Mouse (Mus musculus): ENCODE measurements at regions not wholly inside any gene's neighbourhood (a gene's known extent, or its start where the extent isn't known, plus 50 kb on each side); places are given as distances from the start of the nearest gene placed in this dataset.
A peak's percentile ranks its signal among the peaks of the same experiment; 100 is the strongest.

GRCm38 (mm10) chr12:110332616-110333154 lies 53.8 kb downstream of the Dio3 start:
- no peak for DNase-seq (ENCODE audit: low spot score in 2 of 2)

- no peak for DNase-seq (ENCODE audit: low spot score in 2 of 2)
Observed at GRCm38 (mm10) chr12:110334609-110335008, 55.7 kb downstream of the Dio3 start.

DNA sequence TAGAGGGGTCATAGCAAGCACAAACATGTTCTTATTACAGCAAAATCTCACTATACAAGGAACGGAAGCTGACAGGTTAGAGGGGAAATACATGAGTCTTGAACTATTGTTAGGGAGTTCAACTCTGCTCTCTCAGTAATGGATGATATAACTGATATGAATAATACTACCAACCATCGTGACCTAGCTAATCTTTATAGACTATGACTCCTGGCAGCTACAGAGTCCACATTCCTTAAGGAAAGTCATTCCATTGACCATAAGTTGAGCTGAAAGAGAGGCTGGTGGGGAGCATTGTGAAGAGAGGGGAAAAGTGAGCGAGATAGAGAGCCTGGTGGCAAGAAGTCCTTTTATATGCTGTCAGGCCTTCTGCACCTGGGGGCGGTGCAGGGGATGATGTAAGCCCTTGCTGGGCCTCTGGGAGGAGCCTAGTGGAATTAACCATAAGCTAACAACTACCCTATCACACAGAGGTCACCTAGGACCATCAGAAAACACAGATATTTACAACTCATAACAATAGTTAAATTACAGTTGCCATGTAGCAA lies 65.5 kb downstream of the Dio3 start:
- DNase-seq (ENCODE audit: low spot score in 2 of 2): no peak

GRCm38 (mm10) chr12:110349621-110350020 lies 70.8 kb downstream of the Dio3 start:
- DNase-seq (ENCODE audit: low spot score in 2 of 2): no peak

DNA sequence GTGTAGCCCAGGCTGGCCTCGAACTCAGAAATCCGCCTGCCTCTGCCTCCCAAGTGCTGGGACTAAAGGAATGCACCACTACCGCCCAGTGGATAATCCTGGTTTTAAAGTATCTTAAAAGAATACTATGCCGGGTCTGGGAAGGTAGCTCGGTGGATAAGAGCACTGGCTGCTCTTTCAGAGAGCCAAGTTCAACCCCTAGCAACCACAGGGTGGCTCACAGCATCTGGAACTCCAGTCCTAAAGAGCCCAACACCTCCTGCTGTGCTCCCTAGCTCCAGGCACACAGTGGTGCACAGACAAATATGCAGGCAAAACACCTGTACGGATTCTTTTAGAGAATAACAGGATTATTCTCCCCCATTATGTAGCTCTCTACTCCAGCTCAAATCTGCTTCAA lies 77.0 kb downstream of the Dio3 start:
- DNase-seq (ENCODE audit: low spot score in 2 of 2): no peak

GRCm38 (mm10) chr12:110367102-110367501 lies 79.8 kb upstream of the Ppp2r5c start:
- no peak for DNase-seq (ENCODE audit: low spot score in 2 of 2)

- DNase-seq (ENCODE audit: low spot score in 2 of 2): no peak
Observed at GRCm38 (mm10) chr12:110367822-110368221, 79.1 kb upstream of the Ppp2r5c start.

GRCm38 (mm10) chr12:110371886-110372690 lies 74.8 kb upstream of the Ppp2r5c start:
- DNase-seq (ENCODE audit: low spot score in 2 of 2): no peak

GRCm38 (mm10) chr12:110372986-110373385 lies 73.9 kb upstream of the Ppp2r5c start:
- no peak for DNase-seq (ENCODE audit: low spot score in 2 of 2)

DNA sequence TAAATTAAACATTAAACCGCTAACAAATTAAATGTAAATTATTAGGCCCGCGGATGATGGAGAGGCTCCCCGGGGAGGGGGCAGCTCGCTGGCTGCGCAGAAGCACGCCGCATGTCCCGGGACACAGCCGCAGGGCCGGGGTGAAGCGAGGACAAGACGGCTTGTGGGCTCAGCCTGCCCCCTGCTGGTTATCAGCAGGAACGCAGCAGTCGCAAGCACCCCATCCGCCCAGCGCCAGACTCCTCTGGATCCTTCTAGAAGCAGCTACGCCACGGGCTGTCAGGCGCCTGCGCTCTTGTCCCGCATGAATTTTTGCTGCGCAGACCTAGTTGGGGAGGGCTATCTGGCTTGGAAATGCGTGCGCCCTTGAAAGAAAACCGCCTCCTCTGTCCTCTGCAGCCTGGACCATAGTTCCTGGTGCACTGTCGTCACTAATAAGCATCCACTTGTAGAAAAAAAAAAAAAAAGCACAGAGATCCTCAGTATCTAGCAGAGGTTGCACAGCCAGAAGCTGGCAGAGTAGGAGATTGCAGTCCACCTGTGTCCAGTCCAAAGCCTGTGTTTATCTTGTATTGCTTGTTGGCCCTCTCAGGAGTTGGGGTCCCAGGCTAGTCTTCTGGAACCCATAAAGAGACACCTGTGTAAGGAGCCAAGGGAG lies 73.4 kb upstream of the Ppp2r5c start:
- peak; percentile 73 to 82 for DNase-seq (ENCODE audit: low spot score in 2 of 2)

DNA sequence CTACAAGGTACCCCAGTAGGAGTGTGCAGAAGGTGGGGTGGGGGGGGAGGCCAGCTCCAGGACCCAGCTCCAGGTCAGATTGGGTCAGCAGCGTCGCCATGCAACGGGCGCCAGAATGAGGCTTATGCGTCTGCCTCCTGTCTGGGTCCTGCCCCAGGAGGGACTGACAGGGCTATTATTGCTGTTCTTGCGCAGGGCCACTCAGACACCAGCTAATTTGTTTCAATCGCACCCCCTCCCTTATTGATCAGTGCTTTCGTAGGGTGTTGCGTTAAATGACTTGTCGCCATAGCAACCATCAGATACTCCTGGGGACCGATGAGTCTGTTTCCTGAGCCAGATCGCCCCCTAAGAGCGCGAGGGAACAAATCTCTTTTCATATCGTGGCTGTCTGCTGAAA lies 71.8 kb upstream of the Ppp2r5c start:
- no peak for DNase-seq (ENCODE audit: low spot score in 2 of 2)

DNA sequence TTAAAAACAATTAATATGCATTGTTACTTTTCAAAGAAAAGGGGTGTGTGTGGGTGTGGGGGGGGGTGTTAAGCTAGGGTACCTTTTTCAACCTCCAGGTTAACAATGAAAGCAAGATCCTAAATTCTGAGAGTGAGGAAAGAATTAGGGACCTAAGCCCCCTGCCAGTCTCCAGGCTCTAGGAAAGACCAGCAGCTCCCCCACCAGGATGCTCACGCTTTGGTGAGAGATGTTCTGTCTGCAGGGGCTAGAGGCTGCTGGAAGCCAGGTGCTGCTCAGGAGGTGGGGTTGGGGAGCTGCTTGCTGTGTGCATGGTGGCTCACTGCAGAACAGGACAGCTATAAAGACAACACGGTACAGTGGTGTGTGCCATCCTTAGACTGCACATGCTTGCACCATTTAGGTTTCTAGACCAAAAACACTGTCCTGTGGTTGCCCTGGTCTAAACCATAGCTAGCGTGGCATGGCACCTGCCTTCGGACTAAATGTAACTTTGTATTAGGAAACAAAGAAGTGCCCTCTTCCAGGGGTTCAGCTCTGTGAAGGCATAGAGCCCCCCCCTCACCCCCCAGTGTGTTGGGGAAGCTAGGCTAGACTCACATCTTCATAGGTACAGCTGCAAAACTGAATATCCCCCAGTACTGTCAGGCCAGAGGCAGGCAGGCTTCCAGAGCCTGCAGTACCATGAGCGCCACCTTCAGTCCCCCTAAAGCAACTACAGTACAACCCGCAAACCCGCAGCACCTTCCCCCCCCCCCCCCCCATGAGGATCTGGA lies 70.7 kb upstream of the Ppp2r5c start:
- no peak for DNase-seq (ENCODE audit: low spot score in 2 of 2)

DNA sequence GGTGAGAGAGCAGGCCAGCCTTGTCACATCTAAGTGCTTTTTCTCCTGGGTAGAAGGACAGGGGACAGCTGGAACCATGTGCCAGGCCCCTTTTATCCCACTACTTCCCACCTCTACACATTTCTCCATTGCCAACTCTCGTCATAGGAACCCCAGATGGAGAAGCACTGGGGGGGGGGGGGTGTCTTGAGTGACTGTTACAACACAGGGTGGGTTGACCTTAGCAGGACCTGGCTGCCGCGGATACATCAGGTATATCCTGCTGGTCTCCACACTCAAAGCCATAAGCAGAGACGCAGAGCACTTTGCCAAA lies 70.1 kb upstream of the Ppp2r5c start:
- DNase-seq (ENCODE audit: low spot score in 2 of 2): no peak

DNA sequence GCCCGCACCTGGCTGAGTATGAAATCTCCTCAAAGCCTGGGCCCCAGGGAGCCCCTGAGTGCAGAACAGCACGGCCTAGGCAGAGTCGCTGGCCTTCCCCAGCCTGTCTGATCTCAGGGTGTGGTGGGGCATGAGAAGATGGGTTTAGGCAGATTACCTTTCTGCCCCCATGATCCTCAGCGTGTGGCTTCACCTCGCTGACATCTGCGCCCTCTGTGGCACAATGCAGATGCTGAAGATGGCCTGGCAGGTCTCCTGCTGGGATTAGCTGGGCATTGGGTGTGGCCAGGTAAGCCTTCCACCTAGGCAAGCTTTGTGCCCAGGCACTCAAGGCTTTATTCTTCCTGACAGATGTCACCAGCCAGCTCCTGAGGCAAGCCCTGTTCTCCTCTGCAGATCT lies 69.6 kb upstream of the Ppp2r5c start:
- no peak for DNase-seq (ENCODE audit: low spot score in 2 of 2)

DNA sequence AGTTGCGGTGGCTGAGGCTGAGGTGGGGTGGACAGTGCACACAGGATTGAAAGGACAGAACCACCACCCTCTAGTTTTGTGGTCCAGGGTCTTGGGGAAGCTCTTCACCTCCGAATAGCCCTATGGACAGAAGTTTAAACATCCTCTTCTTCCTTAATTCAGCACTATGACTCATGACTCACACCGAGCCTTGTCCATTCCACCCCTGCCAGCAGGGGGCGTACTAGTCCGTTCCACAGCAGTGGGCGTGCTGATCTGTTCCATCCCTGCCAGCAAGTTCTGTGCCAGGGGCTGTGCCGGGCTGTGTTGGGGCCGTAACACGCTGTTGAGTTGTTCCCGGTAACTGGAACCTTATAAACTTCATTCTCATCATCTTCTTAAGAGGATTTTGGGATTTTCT lies 69.2 kb upstream of the Ppp2r5c start:
- DNase-seq (ENCODE audit: low spot score in 2 of 2): peak; percentile 36 to 43

- DNase-seq (ENCODE audit: low spot score in 2 of 2): no peak
Observed at GRCm38 (mm10) chr12:110378302-110378701, 68.6 kb upstream of the Ppp2r5c start.

GRCm38 (mm10) chr12:110379721-110380120 lies 67.2 kb upstream of the Ppp2r5c start:
- DNase-seq (ENCODE audit: low spot score in 2 of 2): no peak

- DNase-seq (ENCODE audit: low spot score in 2 of 2): no peak
Observed at GRCm38 (mm10) chr12:110380831-110381750, 65.8 kb upstream of the Ppp2r5c start.

GRCm38 (mm10) chr12:110385031-110385430 lies 61.9 kb upstream of the Ppp2r5c start:
- no peak for DNase-seq (ENCODE audit: low spot score in 2 of 2)

DNA sequence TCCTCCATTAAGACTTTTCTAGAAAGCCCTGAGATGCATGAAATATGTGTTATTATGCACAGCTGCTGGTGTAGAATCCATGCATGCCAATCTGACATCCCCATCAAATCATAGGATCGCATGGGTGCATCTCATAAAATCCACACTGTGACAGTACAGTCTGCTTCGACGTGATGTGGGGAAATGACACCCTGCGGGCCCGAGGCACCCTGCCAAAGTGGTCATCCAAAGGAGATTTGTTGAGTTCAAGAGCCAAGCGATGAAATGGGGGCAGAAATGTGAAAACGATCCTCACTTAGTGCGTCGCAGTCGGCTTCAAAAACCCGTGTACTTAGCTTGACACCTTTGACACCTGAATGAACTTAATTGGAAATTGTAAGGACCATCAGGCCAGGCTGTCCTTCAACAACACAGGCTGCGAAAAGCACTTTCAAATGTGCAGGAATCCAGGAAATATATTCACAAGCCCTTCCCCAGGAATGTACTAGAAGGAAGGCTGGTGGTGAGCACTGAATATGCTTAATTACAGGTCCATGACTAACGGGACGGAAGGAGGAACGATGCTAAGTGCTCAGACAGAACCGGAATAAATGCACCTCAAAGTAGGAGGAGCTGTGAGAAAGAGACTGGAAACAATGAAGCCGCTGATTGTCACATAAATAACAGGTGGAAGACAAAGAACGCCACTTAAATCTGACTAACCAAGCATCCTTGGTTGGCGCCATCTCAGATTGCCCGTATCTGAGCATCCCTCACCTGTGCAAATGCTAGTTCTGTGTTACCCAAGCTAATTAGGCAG lies 60.9 kb upstream of the Ppp2r5c start:
- no peak for DNase-seq (ENCODE audit: low spot score in 2 of 2)

Data from frontal cortex, postnatal 25 days (tissue).